15 mouse cellular contexts compared by ENCODE assay signal in genomic region chr13:109808946-109809345, GRCm38 (mm10).
"Had no signal": no experiment of that assay in that cellular context is flagged by ENCODE, and none has a peak within 500 bp of the region (broad histone marks: within the 10 kb centered on the region; RNA-seq: fewer than 3 reads in every experiment).

No protein-coding gene starts in this region.

- H3K4me3 ChIP-seq: kidney, embryonic 15.5 days; limb, embryonic 13.5 days; lung, embryonic 15.5 days; midbrain, embryonic 10.5 days; myocyte; neural tube, embryonic 15.5 days had no signal

- H3K36me3 ChIP-seq: kidney, embryonic 15.5 days; limb, embryonic 13.5 days; lung, embryonic 15.5 days; midbrain, embryonic 10.5 days; neural tube, embryonic 15.5 days had no signal

- H3K9me3 ChIP-seq: kidney, embryonic 15.5 days; limb, embryonic 13.5 days; lung, embryonic 15.5 days; midbrain, embryonic 10.5 days; neural tube, embryonic 15.5 days had no signal

- DNase-seq: kidney, adult 2 months; kidney, postnatal 14 days; left cerebral cortex, postnatal 4 days; lung, postnatal 36 days; midbrain, embryonic 14.5 days; right cerebral cortex, adult 18-20 months; thymus, adult 2 months; thymus, postnatal 25 days had no signal

- H3K4me1 ChIP-seq: midbrain, embryonic 10.5 days had no signal

- H3K27ac ChIP-seq: kidney, embryonic 15.5 days; limb, embryonic 13.5 days; lung, embryonic 15.5 days; midbrain, embryonic 10.5 days; neural tube, embryonic 15.5 days; stomach, postnatal 0 days had no signal

- H3K27me3 ChIP-seq: kidney, embryonic 15.5 days; limb, embryonic 13.5 days; lung, embryonic 15.5 days; neural tube, embryonic 15.5 days had no signal
